Mouse (Mus musculus): Measurements from ENCODE around the gene Smad3. TPM values are rescaled to one million over a fixed set of nuclear protein-coding genes. Genes with fewer than 3 reads are reported as not detected.
A peak's percentile ranks its signal among the peaks of the same experiment; 100 is the strongest.

Smad3 gene
- polyA plus RNA-seq, 1 experiment from 2014 or later: 11.8 TPM

DNA sequence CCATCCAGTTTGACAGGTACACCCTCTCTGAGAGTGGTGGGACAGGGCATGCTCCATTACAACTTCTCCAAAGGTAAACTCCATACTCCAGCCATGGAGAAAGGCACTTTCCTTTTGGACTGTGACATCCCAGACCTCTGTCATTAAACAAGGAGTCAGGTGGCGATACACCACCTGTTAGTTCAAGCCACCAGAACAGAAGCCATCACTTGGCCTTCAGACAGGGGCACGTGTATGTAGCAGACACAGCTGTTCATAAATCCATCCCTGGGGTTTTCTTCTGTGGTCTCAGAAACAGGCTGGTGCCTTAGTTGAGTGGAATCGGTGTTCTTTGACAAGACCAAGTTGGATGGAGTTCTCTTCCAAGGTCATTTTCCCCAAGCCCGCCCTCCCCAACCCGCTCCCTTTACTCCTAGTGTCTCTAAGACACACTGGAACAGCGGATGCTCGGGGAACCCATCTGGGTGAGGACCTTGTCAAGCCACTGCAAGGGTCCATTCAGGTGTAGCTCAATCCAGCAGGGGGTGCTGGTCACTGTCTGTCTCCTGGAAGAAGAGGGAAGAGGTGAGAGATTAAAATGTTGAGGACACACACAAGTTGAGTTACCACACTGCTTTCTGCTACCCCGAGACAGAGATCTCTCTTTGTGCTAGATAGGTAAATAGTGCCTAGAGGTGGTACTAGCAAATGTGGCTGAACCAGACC is 107.8 kb downstream of the Smad3 start:
- TF ChIP-seq CTCF (IDR thresholded peaks at IDR 0.05) (peak; percentile 71), EP300 (IDR thresholded peaks at IDR 0.05) (no peak)
- H3K36me3 ChIP-seq (ENCODE audit: insufficient read depth, low read length): peaks cover 18% of the 10 kb centered on the region
- no peaks in the 10 kb centered on the region for H3K9me3 ChIP-seq (ENCODE audit: low read length)
- WGBS: 82% methylated on average over 8 of the region's 8 CpGs
- H3K27ac ChIP-seq (ENCODE audit: low read length): no peak overlapping the region
- H3K27me3 ChIP-seq (replicated peaks; ENCODE audit: insufficient read depth, low read length): no peaks in the 10 kb centered on the region
- H3K4me1 ChIP-seq (ENCODE audit: insufficient read depth, low read depth, low read length): no peaks in the 10 kb centered on the region
- H3K4me3 ChIP-seq (ENCODE audit: low read depth, low read length): no peak overlapping the region
- peak; percentile 36 for DNase-seq (ENCODE audit: low spot score)
- no peak overlapping the region for H3K4me2 ChIP-seq (replicated peaks; ENCODE audit: low read depth, low read length)
- ATAC-seq: no peak
- no peak overlapping the region for H3K9ac ChIP-seq (replicated peaks; ENCODE audit: low read depth)

DNA sequence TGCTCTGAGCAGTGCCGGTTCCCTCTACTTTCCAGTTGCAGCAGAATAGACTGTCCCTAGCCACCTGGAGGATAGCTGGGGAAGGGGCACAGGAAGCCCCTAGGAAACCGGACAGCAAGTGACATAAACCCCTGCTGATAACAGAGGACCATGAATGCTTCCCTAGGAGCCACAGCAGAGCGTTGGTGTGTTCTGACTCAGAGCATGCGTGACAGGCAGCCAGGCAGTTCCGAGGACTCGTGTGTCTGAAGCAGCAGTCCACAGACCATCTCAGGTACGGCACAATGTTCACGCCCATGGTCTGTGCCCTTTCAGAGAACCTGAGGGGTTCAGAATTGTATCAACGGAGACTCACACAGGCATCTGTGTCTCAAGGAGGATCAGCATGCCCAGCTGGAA is 109.3 kb downstream of the Smad3 start:
- Histone ChIP-seq H3K27me3 (replicated peaks; ENCODE audit: insufficient read depth, low read length) (no peaks in the 10 kb centered on the region), H3K36me3 (ENCODE audit: insufficient read depth, low read length) (peaks cover 18% of the 10 kb centered on the region), H3K4me3 (ENCODE audit: low read depth, low read length) (no peak overlapping the region), H3K27ac (ENCODE audit: low read length) (no peak overlapping the region), H3K4me1 (ENCODE audit: insufficient read depth, low read depth, low read length) (no peaks in the 10 kb centered on the region), H3K4me2 (replicated peaks; ENCODE audit: low read depth, low read length) (no peak overlapping the region), H3K9me3 (ENCODE audit: low read length) (no peaks in the 10 kb centered on the region), H3K9ac (replicated peaks; ENCODE audit: low read depth) (no peak overlapping the region)
- TF ChIP-seq CTCF (IDR thresholded peaks at IDR 0.05) (no peak), EP300 (IDR thresholded peaks at IDR 0.05) (no peak)
- DNase-seq (ENCODE audit: low spot score) (no peak), ATAC-seq (no peak)
- WGBS: 86% methylated on average over 9 of the region's 9 CpGs

DNA sequence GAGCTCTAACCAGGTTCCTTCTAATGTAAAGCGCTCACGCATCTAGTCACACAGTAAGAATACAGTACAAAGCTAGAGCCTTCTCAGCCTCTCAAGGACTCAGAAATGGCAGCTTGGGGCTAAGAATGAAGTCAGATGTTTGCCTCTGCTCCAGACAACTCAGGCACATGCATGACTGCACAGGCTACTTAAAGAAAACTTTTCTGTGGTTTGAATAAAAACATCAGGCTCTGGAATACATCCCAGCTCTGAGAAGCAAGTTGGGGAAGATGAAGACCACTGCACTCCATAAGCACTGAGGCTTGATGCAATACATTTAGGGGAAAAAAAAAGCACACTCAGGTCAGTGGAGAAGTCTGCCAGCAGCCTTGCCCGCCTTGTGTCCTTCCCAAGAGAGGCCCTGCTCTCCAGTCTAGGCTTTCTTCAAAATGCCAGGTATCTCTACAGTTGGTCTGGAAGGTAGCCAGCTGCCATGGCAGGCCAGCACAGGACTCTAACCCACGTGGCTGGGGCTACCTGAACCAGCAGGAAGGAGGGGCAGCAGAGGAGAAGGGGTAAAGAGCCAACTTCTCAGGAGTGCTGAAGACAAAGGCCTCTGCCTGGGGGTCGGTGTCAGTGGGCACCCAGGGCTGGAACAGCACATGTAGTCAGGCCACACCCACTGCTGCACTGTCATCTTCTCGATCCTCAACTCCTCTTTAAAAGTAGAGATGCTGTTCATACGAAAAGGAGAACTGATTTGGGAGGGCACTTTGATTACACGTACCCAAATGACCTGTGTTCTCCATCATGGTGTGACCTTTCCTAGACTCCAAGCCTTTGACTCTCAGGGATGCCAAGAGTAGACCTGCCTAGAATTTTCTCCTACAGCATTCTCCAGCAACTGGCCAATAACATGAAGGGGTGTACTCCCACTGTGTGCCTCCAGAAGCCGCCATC is 109.9 kb downstream of the Smad3 start:
- no peak overlapping the region for H3K4me2 ChIP-seq (replicated peaks; ENCODE audit: low read depth, low read length)
- no peak for TF ChIP-seq EP300 (IDR thresholded peaks at IDR 0.05)
- no peak for TF ChIP-seq CTCF (IDR thresholded peaks at IDR 0.05)
- no peak overlapping the region for H3K4me3 ChIP-seq (ENCODE audit: low read depth, low read length)
- H3K4me1 ChIP-seq (ENCODE audit: insufficient read depth, low read depth, low read length): no peaks in the 10 kb centered on the region
- no peaks in the 10 kb centered on the region for H3K27me3 ChIP-seq (replicated peaks; ENCODE audit: insufficient read depth, low read length)
- WGBS: 70% methylated on average over 9 of the region's 9 CpGs
- peaks cover 18% of the 10 kb centered on the region for H3K36me3 ChIP-seq (ENCODE audit: insufficient read depth, low read length)
- no peaks in the 10 kb centered on the region for H3K9me3 ChIP-seq (ENCODE audit: low read length)
- no peak overlapping the region for H3K9ac ChIP-seq (replicated peaks; ENCODE audit: low read depth)
- ATAC-seq (peak; percentile 10; the same call in 1 of the 2 replicates), DNase-seq (ENCODE audit: low spot score) (no peak)
- H3K27ac ChIP-seq (ENCODE audit: low read length): no peak overlapping the region

DNA sequence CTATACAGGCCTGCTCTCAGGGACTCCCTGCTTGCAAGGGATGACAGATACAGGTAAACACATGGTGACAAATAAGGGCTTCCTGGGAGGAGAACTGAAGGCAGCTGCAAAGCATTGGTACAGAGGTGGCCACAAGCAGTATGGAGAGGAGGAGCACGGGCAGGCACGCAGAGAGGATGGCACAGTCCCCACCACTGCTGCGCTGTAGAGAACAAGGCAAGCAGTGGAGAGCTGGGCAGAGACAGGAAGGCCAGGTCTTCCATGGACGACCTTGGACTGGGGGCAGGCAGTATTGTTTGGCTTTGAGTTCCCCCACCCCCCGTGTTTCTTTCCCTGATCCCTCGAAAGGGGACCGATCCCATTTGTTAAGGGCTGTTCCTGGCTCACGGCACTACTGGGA is 112.7 kb downstream of the Smad3 start:
- Histone ChIP-seq H3K9me3 (ENCODE audit: low read length) (no peaks in the 10 kb centered on the region), H3K4me1 (ENCODE audit: insufficient read depth, low read depth, low read length) (no peaks in the 10 kb centered on the region), H3K27ac (ENCODE audit: low read length) (no peak overlapping the region), H3K4me2 (replicated peaks; ENCODE audit: low read depth, low read length) (no peak overlapping the region), H3K27me3 (replicated peaks; ENCODE audit: insufficient read depth, low read length) (no peaks in the 10 kb centered on the region), H3K9ac (replicated peaks; ENCODE audit: low read depth) (no peak overlapping the region), H3K36me3 (ENCODE audit: insufficient read depth, low read length) (peaks cover 13% of the 10 kb centered on the region), H3K4me3 (ENCODE audit: low read depth, low read length) (no peak overlapping the region)
- 67% methylated on average over 8 of the region's 8 CpGs for WGBS
- TF ChIP-seq CTCF (IDR thresholded peaks at IDR 0.05): no peak
- TF ChIP-seq EP300 (IDR thresholded peaks at IDR 0.05): no peak
- ATAC-seq (no peak), DNase-seq (ENCODE audit: low spot score) (no peak)

DNA sequence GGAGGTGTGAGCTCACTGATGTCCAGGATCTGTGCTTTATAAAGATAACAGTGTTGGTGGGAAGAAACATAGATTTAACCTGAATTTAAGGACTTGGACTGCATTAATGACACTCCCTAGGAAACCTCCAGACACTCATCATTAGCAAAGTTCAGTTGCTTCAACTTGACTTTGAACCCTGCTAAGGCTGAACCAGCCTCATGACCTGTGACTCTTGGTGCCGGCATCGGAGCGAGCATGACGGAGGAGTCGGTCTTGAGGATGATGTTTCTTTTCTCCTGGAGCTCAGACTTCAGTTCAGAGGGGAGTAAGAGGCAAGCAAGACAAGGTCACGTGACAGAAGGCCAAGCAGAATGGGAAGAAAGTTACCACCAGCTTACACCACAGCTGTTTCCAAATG is 113.8 kb downstream of the Smad3 start:
- WGBS: 88% methylated on average over 6 of the region's 6 CpGs
- no peaks in the 10 kb centered on the region for H3K4me1 ChIP-seq (ENCODE audit: insufficient read depth, low read depth, low read length)

DNA sequence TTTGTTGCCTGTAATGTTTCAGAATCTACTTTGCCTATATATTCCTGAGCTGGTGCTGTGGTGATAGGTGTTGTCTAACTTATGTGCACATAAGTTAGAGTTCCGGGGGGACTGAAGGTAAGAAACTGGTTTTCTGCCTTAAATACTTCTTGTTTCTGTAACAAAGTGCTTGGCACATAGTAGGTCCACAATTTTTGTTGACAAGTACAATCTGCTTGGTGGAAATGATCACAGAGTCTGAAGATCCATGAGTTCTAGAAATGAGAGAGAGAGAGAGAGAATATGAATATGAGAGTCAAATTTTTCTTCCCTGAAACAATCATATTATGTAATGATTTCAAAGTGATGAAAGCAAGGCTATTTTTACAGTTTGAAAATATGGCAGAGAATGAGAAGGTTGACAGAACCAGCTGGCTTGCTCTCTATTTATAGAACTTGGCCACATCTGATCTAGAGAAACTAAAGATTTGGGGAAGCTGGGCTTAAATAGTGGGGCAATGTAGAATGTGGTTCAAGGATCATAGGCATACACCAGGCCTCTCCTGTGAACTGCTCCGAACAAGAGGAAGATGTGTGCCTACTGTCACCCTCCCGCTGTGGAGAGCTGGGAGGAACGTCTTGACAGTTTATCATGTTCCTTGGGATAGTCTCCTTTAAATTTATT is 115.7 kb downstream of the Smad3 start:
- Histone ChIP-seq H3K4me2 (replicated peaks; ENCODE audit: low read depth, low read length) (no peak overlapping the region), H3K9ac (replicated peaks; ENCODE audit: low read depth) (no peak overlapping the region), H3K4me3 (ENCODE audit: low read depth, low read length) (no peak overlapping the region), H3K9me3 (ENCODE audit: low read length) (no peaks in the 10 kb centered on the region), H3K4me1 (ENCODE audit: insufficient read depth, low read depth, low read length) (no peaks in the 10 kb centered on the region), H3K27me3 (replicated peaks; ENCODE audit: insufficient read depth, low read length) (no peaks in the 10 kb centered on the region), H3K36me3 (ENCODE audit: insufficient read depth, low read length) (no peaks in the 10 kb centered on the region), H3K27ac (ENCODE audit: low read length) (no peak overlapping the region)
- 85% methylated on average over 4 of the region's 4 CpGs for WGBS
- ATAC-seq (0 out of 2 replicates have a peak, but pooled peaks have one; percentile 25), DNase-seq (ENCODE audit: low spot score) (peak; percentile 73)
- TF ChIP-seq CTCF (IDR thresholded peaks at IDR 0.05): no peak
- no peak for TF ChIP-seq EP300 (IDR thresholded peaks at IDR 0.05)

More for the DNA sequence above, 113.8 kb downstream of the Smad3 start:
- no peak for DNase-seq (ENCODE audit: low spot score)
- no peaks in the 10 kb centered on the region for H3K27me3 ChIP-seq (replicated peaks; ENCODE audit: insufficient read depth, low read length)
- no peak for TF ChIP-seq CTCF (IDR thresholded peaks at IDR 0.05)
- TF ChIP-seq EP300 (IDR thresholded peaks at IDR 0.05): no peak
- no peak overlapping the region for H3K4me2 ChIP-seq (replicated peaks; ENCODE audit: low read depth, low read length)
- H3K36me3 ChIP-seq (ENCODE audit: insufficient read depth, low read length): peaks cover 8% of the 10 kb centered on the region; the same call in 1 of the 2 replicates
- no peak overlapping the region for H3K27ac ChIP-seq (ENCODE audit: low read length)
- no peak overlapping the region for H3K4me3 ChIP-seq (ENCODE audit: low read depth, low read length)
- H3K9ac ChIP-seq (replicated peaks; ENCODE audit: low read depth): no peak overlapping the region
- no peak for ATAC-seq
- no peaks in the 10 kb centered on the region for H3K9me3 ChIP-seq (ENCODE audit: low read length)
